Mouse (Mus musculus): ENCODE results near the gene Macrod2.

The Macrod2 gene

DNA sequence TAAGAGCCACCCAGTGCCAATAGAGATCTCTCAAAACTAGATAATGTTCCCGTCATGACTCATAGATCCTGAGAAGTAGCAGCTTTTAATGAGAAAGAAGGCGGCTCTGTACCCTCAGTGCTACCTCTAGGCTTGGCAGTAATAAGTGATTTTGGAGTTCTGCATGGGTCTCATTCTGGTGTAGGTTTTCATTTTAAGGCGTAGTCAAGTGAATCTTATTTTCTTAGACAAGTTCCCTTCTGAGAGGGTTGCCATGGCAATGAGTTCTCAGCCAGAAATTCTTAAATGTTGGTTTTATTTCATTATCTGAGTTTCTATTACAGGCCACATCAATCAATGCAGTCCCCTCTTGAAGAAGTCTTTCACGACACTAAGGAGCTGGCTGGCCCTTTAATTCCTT, 1127.0 kb downstream of the Macrod2 start:
- DNase-seq, result no peak

DNA sequence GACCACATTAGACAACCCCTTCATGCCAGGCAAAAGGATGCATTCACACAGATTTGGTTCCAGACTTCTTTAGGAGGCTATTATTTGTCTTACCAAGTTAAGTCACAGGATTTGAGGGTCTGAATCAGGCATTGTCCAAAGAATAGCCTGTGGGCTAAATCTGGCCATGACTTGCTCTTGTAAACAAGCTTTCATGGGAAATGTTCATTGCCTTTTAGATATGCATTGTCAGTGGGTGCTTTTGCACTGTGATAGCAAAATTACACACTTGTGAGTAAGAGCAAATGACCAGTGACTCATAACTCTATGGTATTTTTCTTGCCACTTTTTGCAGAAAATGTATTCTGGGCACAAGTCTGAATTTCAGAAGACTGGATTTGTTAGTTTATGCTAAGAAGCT, 1150.8 kb downstream of the Macrod2 start:
- no peak for DNase-seq

DNA sequence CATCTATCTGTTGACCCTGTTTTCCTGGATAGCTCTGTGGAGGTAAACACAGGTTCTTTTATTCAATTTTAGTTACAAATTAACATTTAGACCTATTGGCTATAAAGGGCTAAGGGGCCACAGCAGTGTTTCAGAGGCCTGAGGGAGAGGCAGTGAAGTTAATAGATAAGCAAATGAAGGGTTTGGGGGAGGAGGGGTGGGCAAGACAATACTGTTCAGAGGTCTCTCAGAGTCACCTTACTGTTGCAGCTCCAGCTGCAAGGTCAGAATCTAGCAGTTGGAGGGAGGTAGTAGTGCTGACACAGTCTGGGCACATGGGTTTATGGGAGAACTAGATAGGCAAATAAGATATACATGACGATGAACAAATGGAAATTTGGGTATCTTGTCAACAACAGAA, 1156.6 kb downstream of the Macrod2 start:
- DNase-seq, result no peak

DNA sequence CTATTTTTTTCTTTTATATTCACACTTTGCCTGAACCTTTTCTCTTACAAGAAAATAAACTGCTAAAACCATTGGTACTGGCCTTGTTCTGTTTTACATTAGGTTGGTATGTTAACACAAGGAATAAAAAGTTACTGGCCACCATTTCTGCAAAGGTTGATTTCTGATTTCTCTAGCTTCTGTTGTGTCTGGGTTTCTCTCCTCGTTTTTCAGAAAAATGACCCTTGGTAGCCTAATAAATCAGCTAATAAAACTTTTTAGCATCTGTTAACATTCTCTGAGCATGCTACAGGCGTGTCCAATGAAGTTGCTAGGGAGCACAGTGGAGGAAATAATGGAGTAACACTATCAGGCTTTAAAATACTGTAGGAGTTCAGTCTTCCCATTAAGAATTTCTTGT, 1161.6 kb downstream of the Macrod2 start:
- no peak for DNase-seq

DNA sequence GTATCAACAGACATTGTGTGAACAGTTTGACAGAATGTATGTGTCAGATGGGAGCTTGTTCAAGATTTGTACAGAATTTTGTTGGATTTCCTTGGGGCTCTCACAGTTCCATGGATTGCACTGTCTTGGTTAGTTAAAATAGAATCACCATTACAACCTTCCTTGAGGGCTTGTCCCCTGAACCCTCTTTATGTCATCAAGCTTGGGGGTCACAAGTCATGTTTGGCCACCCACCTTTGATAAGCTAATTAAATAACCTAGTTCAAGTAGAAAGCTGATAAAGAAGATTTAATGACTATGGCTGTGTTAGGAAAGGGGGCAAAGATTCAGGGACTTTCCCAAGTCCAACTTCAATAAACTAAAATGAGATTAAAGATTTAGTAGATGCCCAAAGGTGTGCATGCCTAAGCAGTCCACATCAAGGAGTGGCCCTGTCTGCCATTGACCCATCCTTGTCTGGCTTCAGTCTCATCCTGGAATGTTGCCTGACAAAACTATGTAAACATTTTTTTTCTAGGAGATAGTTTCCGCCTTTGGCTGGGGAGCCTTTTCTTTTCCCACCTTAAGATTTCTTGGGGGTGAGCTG, 1163.2 kb downstream of the Macrod2 start:
- DNase-seq, result no peak

DNA sequence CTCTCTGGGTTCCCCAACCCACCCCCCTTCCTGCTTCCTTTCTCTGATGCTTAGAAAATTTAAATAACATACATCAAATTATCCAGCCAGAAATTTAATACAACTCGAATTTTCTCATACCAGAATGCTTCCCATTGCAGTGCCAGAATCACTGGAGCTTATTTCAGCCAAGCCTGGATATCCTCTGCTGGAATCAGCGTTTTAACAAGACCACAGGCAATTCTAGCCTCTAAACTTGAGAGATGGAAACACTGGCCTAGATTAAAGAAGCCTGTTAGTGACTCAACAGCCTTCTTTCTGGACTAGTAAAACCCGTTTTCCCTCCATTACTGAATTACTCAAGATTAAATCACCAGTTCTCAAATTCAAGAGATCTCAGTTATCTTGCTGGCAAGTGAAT, 1170.9 kb downstream of the Macrod2 start:
- no peak for DNase-seq

DNA sequence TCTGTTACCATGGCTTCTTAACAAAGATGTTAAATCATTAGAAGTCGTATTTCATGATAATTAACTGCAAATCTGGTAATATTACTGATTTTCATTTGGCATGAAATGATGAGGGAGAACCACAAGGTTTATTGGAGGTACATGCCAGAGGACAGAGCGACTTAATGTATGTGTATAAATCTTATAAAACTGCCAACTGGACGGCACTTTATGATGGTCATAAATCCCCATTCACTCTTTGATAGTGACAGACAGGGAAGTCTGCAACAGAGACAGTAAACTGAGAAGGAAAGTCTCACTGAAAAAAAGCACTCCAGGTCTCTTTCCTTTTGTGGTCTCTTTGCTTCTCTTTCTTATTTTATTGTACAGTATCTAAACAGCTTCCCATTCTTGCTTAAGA, 1176.3 kb downstream of the Macrod2 start:
- DNase-seq, result no peak

DNA sequence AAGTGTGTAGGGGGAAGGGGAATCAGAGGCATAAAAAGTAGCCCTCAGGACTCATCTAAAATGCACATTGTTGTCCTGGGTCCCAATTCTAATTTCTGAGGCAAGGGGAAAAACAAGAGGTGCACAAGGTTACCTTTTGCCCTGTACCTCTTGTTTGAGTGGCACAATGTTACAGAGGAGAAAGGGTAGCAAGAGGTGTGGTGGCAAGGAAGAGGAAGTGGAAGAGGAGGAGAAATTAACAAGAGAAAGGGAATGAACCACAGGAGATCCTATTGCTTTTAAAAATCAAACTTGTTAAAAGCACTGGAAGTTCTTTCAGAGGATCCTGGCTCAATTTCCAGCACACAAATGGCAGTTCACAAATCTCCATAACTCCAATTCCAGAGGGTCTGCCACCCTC, 1183.1 kb downstream of the Macrod2 start:
- DNase-seq, result no peak

DNA sequence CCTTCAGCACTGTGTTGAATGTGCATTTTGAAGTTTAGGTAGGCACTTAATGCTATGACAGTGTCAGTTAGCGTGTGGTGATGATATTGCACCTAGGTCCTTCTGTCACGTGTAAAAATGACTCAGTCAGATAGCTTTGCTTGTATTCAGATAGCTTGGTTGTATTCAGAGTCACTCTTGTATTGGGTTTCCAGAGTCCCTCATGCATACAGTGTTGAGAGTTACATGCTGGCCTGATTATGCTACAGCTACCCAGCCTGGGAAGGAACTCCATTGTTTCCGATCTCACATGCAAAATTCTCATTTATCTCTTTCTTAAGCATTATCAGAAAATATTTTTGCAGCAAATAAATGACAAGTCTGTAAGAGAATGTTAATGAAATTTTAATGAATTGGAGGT, 1187.3 kb downstream of the Macrod2 start:
- DNase-seq, result no peak

DNA sequence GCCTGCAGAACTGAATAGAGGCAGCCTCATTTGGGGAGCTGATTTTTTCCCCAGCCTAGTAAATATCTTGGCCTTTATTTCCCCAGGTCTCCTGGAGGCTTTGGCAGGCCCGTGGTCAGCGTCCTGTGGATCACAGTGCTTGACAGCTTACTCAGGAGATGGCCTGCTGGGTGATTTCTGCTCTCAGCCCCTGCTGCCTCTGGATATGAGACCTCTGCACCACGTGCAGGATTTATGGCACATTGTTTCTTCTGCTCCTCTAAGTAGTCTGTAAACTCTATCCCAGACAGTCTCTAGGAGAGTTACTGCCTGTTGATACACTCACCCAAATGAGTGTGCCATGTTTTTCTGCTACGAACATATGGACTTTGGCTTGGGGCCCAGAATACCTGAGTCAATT, 1187.8 kb downstream of the Macrod2 start:
- DNase-seq, result no peak

DNA sequence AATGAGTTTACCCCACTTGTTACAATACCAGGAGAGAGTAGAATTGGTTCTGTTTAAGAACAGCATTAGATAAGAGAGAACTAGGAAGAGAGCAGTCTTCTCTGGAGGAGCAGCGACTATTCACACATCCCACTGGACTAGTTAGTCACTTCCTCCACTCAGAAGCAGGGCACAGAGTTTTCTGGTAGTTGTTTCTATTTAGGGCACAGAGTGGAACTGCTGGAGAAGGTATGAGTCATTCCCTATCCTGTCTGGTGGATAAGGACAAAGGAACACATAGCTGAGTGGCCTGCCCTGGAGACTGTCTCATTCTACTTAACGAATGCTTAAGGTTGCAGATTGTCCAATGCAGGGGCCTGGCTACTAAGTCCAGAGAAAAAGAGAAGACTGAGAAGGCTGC, 1192.2 kb downstream of the Macrod2 start:
- DNase-seq, result no peak

DNA sequence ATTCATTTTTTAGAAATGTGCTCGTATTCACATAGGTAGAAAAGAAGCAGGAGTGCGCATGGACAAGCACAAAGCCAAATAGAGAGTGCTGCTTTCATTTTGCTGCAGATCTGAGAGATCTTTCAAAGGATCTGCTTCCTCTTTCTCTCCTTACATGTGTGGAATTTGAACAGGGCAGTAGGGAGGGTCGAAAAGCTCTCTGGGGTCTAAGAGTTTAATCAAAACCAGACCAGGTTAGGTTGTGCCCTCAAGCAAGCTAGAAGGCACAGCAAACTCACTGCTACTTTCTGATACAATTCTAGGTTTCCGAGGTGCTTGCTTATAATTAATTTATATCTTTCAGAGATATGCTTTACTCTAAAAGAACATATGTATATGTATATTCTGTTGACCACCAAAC, 1196.2 kb downstream of the Macrod2 start:
- no peak for DNase-seq

DNA sequence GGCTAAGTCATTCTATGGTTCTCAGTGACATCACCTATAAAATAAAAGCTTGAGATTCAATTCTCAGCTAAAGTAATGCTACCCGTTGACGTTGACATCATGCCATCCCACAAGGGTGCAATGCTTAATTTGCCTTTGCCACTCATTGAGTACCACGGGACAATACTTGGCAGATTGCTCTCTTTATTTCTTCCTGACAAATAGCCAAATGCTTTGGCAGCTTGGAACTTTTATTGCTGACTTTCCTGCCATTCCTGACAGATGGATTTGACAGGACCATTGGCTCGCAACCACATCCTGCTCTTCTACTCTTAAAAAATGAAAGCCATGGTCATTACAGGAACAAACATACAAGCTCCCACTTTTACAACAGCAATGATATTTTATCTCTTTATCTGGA, 1199.7 kb downstream of the Macrod2 start:
- no peak for DNase-seq

DNA sequence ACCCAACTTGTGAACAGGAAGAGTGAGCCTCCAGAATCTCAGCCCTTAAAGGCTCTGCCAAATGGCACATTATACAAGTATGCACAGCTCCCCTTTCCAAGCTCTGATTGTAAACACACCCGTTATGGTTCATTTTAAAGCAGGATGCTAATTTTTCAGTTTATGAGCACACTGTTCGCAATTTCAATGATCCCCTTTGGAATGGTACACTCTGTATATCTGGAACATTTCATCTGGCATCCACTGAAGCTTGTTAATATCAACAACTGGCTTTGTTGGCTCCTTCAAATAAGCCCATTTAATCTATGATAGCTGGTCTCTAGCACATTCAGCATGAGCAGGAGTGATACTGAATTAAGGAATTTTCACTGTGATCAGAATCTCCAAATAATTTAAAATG, 1222.6 kb downstream of the Macrod2 start:
- DNase-seq, result no peak

DNA sequence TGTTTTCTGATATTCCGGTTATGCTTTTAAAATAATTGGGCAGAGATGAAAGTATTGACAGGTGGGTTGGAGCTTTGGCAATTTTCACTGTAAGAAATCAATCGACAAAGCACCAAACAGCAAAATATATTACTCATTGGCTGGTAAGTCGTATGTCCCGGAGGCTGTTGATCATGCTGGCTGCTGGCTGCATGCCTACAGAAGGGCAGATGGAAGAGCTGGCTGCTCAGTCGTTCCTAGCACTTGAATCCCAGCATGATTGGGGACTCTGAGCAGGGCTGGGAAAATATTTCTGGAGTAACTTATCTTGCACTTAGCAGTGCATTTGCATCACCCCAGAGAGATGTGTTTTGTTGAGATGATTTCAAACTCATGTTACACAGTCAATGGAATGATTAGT, 1223.1 kb downstream of the Macrod2 start:
- no peak for DNase-seq

DNA sequence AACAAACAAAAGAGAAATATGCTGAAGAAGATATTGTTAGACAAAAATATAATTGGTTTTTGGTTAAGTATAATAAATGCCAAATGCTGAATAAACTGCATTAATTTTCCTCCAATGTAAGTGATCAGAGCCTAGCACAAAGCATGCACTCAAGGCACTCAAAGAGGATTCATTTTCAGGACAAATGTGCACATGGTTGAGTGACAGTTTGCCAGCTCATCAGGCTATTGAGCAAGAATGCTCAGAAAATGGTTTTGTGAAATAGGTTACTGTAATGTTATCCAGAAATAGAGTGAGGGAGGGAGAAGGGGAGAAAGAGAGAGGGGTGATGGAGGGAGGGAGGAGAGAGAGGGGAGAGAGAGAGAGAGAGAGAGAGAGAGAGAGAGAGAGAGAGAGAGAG, 1268.9 kb downstream of the Macrod2 start:
- DNase-seq, result no peak

DNA sequence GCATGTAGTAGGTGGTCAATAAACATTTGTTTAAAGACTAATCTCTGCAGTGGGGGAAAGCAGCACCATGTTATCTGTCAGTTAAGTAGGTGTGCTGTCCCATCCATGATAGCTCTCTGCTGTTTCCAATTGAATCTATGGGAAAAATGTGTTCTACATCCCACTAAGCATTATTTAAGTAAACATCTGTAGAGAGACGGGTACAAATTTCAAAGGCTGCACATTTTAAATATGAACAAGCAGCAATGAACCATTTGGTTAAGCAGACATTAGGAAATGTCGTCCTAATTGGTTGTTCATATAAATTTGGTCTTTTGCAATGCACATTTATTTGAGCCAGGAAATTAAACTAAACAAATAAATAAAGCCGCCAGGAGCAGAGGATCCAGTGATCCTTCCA, 1277.7 kb downstream of the Macrod2 start:
- no peak for DNase-seq

DNA sequence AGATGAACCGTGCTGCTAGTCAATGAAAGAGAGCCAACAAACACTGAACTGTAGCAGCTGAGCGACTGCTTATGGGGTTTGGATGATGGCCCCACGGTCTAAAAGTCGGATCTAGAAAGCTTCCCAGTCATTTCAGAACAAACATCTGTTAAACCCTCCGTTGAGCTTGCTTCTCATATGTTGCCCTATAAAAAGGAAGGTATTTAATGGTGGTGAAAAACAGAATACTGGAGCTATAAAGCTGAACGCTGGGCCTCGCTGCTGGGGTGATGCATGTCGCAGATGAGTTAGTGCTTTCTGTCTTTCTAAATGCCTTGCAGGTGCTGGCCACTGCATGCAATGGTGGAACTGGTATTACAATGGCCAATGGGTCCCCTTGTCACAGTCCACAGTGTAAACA, 1278.3 kb downstream of the Macrod2 start:
- no peak for DNase-seq

DNA sequence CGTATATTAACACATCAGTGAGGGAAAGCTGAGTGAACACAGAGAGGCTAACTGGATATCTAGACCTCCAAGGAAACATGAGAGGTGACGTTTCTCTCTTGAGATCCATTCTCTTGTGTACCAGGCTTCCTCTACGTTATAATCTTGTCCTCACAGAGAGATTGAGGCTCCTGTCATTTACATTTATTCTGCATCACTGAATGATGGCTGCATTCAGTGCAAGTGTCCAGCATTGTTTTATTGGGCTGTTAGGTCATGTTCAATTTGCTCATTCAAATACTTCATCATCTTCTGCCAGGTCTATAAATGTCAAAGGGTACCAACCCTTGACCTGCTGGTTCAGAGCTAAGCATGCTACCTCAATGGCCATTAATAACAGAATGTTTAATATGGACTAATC, 1302.4 kb downstream of the Macrod2 start:
- DNase-seq, result no peak

DNA sequence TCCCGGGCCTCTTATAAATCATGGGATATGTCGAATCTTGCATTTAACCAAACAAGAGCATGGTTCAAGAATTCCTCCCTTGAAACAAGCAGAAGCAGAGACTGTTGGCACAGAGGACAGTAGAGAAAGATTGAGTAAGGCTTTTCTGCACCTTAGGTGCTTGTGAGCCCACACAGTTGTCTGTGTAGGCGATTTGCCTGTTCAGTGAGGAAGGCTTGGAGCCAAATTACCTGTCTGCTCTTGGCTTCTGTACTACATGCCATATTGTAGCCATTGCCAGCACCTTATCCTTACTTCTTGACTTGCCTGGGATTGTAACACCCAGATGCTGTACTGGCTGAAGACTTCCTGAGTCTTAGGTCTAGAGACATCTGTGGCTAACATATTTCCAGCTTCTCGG, 1303.2 kb downstream of the Macrod2 start:
- DNase-seq, result no peak

DNA sequence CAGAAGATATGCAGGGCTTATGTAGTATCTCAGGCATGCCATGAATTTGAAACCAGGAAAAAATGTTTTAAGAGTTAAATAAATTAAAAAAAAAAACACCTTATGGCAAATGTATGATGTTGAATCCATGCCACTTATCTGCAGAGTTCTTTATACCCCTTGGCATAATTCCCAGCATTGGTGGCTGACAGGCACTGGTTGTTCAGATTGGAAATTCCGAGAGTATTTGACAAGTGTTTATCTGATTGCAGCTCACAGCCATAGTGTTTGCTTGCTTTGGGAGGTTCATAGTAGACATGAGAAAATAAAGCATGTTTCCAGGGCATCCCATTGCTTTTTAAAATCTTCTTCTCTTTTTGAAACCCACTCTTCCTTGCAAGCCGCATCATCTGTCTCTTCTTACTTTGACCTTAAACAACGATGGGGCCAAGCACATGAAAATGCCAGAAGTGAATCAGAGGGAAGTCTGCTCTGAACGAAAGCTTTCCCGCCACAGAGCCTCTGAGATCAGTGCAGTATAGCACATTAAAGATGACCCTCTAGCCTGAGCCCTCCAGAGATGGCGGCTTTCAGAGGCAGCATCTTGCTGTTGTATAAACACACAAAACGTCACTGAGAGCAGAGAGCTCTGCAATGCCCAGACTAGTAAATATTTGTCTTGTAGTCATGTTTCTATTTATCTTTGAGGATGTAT, 1305.8 kb downstream of the Macrod2 start:
- no peak for DNase-seq

DNA sequence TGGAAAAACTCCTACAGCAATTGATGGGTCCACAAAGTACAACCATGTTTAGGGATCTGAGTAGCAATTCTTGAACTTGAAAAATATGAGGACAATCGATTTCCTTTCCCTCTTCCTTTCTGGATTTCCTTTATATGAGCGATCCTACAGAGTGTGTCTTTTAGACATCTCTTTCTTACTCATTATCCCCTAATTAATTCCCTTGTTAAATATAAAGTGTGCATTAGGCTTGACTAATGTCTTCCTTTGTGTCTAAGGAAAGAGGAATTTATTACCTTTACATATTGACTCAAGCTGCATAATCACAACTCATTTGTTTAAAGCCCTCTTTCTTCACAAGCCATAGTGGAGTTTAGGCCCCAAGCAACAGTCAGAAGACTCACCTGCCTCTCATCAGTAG, 1316.7 kb downstream of the Macrod2 start:
- no peak for DNase-seq

DNA sequence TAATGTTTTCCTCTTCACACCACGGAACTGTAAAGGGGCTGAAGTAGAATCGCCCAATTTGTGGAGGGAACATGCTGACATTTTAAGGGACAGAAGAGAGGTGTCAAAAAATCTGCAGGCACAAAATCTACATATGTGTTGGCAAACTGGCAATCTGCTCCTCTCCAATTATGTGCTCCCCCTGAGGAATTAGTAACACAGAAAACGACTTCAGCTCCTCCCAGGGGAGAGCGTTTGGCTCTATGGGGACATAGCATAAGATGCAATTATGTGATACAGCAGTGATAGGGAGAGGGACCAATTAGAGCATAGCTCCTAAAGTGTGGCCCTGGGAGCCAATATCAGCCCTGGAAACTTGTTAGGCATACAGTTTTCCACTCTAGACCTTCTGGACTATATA, 1317.2 kb downstream of the Macrod2 start:
- DNase-seq, result no peak

DNA sequence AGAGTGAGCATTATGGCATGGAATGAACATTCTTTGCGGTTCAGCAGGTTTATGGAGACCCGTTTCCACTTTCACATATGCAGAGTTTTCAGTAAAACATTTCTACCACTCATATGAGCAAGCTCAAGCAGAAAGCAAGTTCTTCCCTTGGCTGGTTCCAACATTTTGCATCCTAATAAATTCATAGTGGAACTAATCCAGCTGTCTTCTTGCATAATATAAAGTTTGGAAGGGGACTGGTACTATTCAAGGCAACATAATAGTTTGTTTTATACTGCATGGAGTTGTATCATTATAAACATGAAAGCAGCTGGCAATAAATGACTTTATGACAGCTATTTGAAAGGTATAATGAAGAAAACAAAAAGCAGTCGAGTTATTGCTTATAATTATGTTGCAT, 1320.0 kb downstream of the Macrod2 start:
- no peak for DNase-seq

DNA sequence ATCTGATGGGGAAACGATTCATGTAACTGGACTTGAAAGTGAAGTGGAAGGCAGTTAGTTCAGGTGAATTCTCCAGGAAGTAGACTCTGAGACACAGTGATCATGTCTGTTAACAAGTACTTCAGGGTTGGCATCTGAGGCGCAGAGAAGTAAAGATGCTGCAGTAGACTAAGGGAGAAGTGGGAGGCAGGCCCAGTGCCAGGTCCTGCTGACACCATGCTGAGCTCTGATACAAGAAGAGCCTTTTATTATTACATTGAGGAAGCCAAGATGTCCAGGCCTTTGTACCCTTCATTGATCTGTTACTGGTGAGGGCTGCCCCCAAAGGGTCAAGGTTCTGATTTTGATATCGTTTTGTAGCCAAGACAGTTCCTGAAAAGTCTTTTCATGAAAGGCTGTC, 1327.4 kb downstream of the Macrod2 start:
- DNase-seq, result no peak
